Mouse (Mus musculus) T-helper 2 cell (primary cell): ENCODE measurements around the gene Slc35a2.
"Not testable (repeated sequence)": the region's sequence is repeated elsewhere in the genome, so short reads cannot be mapped to it uniquely, and the experiment has no call there.

Experiments used
- in situ Hi-C: fragments of 300-600 bp; cut with MboI, MseI; formaldehyde crosslinking; loops from one replicate; pipeline ENCODE4 v1.15.1; 2025; ENCODE audit warnings: high pct_unique_total_duplicates

The Slc35a2 gene

DNA sequence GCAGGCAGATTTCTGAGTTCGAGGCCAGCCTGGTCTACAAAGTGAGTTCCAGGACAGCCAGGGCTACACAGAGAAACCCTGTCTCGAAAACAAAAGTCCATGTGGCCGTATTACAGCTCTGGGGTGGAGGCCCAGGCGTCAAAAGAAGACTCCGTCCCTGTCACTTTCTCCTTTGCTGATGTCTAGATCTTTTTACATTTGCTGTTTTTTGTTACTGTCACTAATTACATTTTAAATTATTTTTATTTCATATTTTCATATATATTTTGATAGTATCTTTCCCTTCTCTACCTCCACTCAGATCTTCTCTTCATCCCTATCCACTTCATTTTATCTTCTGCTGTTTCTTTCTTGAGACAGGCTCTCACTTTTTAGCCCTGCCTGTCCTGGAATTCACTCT, 23.9 kb downstream of the Slc35a2 start, which contains the start of gene Gm10491:
Gene Gm10491 (minus strand): TSS at position 101 of the 400 bp plus-strand sequence.
- in situ Hi-C loops = no loop called here

DNA sequence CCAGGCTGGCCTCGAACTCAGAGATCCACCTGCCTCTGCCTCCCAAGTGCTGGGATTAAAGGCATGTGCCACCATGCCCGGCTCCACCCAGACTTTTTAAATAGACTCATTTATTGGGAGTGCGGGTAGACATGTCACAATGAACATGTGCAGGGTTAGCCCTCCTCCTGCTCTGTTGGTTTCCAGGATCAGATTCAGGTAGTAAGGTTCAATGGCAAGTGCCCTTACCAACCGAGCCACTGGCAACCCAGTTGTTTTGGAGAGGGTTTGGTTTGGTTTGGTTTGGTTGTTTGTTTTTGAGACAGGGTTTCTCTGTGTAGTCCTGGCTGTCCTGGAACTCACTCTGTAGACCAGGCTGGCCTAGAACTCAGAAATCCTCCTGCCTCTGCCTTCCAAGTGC, 25.4 kb downstream of the Slc35a2 start, which contains the start of gene Gm10490:
Gene Gm10490 (plus strand): TSS at position 301 of the 400 bp plus-strand sequence.
- in situ Hi-C loops = not testable (repeated sequence)

DNA sequence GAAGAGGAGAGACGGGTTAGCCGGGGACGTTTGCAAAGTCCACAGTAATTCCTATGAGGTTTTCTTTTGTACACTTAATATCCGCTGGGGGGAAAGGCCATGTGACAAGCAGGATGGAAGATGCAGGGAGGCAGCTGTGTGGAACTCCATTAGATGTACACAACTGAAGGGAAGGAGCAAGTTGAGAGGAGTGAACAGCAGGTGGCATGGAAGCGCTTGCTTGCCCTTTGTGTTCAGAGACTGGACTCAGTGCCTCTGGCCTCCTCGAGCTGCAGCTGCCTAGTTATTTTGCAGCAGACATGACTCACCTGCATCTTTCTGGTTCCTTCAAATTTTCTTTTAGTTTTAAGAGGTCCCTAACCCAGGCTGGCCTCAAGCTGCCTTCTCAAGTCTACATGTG, 26.6 kb downstream of the Slc35a2 start:
- in situ Hi-C loops = loop anchor here (10.0 kb wide), 1 partner anchor 104 kb away; the partner anchor contains the start of gene Glod5

DNA sequence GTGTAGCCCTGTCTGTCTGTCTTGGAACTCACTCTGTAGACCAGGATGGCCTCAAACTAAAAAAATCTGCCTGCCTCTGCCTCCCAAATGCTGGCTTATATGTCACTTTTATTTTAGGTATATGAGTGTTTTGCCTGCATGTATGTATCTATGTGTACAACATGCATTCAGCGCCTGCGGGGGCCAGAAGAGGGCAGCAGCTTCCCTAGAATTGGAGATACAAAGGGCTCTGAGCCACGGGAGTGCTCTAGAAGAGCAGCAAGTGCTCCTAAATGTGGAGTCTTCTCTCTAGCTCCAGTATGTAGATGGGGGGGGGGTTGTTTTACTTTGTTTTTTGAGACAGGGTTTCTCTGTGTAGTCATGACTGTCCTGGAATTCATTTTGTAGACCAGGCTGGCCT, 31.8 kb downstream of the Slc35a2 start:
- in situ Hi-C loops = loop anchor here (10.0 kb wide), 1 partner anchor 99 kb away; the partner anchor contains the start of gene Glod5

DNA sequence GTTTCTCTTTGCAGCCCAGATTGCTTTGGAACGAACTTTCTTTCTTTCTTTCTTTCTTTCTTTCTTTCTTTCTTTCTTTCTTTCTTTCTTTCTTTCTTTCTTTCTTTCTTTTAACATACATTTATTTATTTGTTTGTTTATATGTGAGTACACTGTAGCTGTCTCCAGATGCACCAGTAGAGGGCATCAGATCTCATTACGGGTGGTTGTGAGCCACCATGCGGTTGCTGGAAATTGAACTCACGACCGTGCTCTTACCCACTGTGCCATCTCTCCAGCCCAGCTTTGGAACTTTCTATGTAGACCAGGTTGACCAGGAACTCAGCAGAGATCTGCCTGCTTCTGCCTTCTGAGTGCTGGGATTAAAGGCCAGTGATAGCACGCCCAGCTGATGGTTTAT, 34.1 kb downstream of the Slc35a2 start:
- in situ Hi-C loops = loop anchor here (10.0 kb wide), 1 partner anchor 97 kb away; the partner anchor contains the start of gene Glod5

DNA sequence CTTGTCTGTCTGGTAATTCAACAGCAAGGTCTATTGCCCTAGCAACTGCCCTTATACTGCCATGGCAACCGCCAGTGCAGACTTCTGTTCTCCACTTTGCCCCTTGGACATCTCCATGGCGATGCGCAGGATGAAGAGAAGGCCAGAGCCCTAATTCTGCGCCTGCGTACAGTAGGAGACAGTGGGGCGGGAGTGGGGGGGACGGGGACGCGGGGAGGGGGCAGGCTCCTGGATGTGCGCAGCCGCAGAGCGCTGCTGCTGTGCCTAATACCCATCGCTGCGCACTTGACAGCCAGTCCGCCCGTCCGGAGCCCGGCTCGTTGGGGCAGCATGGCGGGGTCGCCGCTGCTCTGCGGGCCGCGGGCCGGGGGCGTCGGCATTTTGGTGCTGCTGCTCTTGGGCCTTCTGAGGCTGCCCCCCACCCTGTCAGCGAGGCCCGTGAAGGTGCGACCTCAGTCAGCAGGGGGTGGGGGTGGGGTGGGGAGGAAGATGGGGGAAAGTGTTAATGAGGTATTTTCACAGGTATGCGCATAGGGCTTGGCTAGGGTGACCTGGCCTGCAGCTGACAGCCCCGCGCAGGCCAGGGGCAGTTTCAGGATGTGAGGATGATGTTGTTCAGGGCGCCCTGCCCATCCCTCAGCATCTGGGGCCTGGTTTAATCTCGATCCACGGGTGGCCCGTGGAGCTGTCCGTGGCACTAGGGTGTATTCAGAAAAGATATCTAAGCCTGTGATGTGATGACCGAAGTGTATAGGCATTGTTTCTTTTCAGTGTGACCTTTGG, 36.0 kb downstream of the Slc35a2 start, which contains the start of gene Pcsk1n:
Gene Pcsk1n (plus strand): TSS at position 222 of the 783 bp plus-strand sequence.
- in situ Hi-C loops = loop anchor here (10.0 kb wide), 1 partner anchor 95 kb away; the partner anchor contains the start of gene Glod5

DNA sequence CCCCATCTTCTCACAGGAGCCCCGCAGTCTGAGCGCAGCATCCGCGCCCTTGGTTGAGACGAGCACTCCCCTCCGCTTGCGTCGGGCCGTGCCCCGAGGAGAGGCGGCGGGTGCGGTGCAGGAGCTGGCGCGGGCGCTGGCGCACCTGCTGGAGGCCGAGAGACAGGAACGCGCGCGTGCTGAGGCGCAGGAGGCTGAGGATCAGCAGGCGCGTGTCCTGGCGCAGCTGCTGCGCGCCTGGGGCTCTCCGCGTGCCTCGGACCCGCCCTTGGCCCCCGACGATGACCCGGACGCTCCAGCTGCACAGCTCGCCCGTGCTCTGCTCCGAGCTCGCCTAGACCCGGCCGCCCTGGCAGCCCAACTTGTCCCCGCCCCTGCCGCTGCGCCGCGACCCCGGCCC, 38.2 kb downstream of the Slc35a2 start:
- in situ Hi-C loops = no loop called here

DNA sequence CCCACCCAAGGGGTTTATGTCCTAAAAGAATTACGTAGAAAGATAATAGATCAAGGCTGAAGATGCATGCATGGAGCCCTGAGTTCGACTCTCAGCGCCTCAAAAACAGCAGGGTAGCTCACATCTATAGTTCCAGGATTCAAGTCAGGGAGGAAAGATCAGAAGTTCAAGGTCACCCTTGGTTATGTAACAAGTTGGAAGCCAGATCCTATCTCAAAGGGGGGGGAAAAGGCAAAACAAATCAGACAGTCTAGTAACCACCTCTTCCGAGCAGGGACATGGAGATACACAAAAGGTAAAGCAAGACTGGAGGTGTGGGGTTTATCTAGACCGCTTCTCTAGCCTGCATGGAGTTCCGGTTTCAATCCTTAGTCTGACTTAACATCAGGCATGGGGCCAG, 42.4 kb downstream of the Slc35a2 start:
- in situ Hi-C loops = no loop called here

DNA sequence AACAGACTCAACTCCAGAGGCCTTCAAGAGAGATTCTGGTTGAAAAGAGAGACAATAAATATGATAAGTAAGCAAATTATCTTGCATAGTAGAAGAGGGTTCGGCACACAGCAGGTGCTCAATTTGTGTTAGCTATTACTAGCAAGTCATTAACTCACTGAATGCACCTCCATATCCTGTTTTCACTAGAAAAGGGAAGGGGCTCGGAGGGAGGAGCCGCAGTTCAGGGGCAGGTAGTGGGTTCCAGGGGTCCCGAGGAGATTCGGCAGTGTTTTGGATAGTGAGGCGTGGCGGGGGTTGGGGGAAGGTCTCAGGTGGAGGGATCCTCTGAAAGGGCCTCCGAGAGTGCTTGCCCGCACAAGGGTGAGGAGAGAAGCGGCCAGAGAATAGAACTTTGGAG, 43.3 kb downstream of the Slc35a2 start:
- in situ Hi-C loops = no loop called here

DNA sequence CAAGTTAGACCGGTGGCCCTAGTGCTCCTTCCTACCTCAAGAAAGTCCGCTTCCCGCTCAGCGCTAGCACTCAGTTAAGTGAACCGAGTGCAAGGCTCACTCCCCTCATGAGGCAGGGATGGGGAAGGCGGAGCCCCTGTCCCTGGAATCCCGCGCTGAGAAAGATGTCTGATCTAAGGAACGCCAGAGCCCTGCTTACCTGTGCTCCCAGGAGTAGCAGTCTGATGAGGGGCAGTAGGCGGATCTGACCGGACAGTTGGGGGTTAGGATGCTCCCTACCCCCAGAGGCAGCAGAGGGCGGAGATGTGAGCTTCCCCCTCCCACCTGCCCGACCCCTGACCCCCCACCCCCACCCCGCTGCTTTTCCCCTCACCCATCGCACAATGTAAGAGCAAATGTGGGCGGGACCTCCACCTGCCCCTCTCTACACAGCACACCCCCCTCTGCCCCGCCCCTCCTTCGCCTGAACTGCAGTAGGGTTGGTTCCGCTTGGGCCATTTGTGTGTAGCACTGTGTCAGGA, 44.5 kb downstream of the Slc35a2 start, which contains the start of gene Eras:
Gene Eras (minus strand): TSS at position 338 of the 521 bp plus-strand sequence.
- in situ Hi-C loops = no loop called here

DNA sequence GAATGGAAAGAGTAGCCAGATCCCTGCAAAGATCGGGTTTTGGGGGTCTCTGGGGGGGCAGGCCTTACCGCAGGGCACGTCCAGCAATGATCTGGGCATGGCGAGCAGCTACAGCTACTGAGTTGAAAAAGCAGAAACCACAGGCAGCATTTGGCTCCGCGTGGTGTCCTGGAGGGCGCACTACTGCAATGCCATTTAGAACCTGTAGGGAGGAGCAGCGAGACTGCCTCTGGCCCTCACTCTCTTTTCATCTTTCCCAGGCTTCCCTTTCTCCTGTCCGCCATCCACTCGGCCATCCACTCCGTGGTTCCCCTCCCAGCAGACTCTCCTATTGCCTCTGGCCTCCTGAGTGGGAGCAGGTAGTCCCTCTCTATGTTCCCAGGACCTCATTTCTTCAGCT, 53.0 kb downstream of the Slc35a2 start:
- in situ Hi-C loops = loop anchor here (5.0 kb wide), 1 partner anchor 85 kb away; no protein-coding TSS in a partner anchor

DNA sequence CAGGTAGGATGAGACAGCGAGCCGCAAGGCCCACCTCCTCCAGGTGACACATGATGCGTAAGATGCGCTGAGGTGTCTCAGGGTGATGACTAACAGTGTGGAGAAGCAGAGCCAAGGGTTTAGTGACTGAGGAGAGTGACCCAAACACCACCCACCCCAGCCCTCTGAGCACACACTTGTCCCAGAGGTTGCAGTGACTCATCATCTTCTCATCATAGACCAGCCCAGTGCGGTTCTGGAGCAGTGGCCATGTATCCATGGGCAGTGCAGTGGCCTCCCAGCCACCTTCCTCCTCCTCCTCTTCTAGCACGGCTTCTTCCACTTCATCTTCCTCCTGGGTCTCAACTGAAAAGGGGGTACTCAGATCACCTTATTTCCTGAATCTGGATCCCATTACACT, 53.8 kb downstream of the Slc35a2 start:
- in situ Hi-C loops = loop anchor here (5.0 kb wide), 1 partner anchor 85 kb away; no protein-coding TSS in a partner anchor
